19 mouse cellular contexts compared by ENCODE assay signal in genomic region chr16:82564361-82564760, GRCm38 (mm10).
DNase-seq lines count a peak whose midpoint lies in the region.
"Had no signal": no experiment of that assay in that cellular context is flagged by ENCODE, and none has a peak within 500 bp of the region (broad histone marks: within the 10 kb centered on the region; RNA-seq: fewer than 3 reads in every experiment).

No protein-coding gene starts in this region.

- DNase-seq in layer of hippocampus, adult 9-11 months = peak; percentile 20
- no peak for DNase-seq in layer of hippocampus, postnatal 25 days (ENCODE audit: extremely low spot score in 1 of 2, low spot score in 1 of 2)
- peak; percentile 16 for DNase-seq in right cerebral cortex, adult 18-20 months
- no peak for DNase-seq in right cerebral cortex, postnatal 4 days
- peak; percentile 27 for DNase-seq in R1 (ENCODE audit: low read depth, low spot score)
- peak; percentile 62 for DNase-seq in telencephalon, adult 2 months (ENCODE audit: low read depth, low spot score)
- no peak for DNase-seq in thymus, postnatal 10 days (ENCODE audit: low spot score in 2 of 2)
- DNase-seq: adrenal gland, adult 2 months; adrenal gland, postnatal 14 days; B cell, adult 2 months; cerebellum, adult 11-12 months; cerebellum, adult 8-10 months; cerebellum, postnatal 10 days; cerebellum, postnatal 36 days; embryo, embryonic 11 days; gastrocnemius, postnatal 25 days; heart, adult 18-20 months; heart, postnatal 10 days; heart, postnatal 36 days had no signal

Comparison
In these comparisons a context has a peak if more than half of its experiments do, and no peak if none do; other contexts are left out.
1. DNase-seq: peak in layer of hippocampus, adult 9-11 months (single experiment), right cerebral cortex, adult 18-20 months (single experiment), R1 (single experiment) and telencephalon, adult 2 months (single experiment); none in layer of hippocampus, postnatal 25 days (0 of 2), right cerebral cortex, postnatal 4 days (single experiment) and thymus, postnatal 10 days (0 of 2).